17 mouse cellular contexts compared by ENCODE assay signal in the genomic region with DNA sequence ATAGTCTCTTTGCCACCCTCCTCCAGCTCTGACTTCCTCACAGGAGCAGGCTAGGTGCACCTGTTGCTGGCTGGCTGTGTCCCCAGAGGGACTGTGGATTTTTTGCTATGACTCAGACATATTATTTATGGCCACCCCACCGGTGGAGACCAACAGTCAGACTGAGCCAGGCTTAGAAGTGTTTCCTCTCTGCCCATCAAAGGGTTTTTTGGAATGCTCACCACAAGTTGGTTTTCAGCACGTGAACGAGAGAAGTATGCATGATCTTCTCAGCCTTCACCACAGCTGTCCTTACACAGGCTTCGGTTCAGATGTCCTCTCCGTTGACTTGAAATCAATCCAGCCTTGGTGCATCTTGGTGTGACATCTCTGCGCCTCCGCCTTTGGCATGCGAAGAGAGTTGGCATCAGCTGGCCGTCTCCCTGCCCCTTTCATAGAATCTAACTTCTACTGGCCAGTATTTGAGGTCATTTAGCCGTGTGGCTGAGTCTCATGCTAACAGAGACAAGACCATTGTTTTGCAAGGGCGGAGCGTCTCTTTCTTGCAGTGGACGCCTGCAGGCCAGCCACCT. TPM values are rescaled to one million over a fixed set of nuclear protein-coding genes. Genes with fewer than 3 reads are reported as not detected.
DNase-seq lines count a peak whose midpoint lies in the region; ATAC-seq lines count a peak whose summit lies in the region.
"Had no signal": no experiment of that assay in that cellular context is flagged by ENCODE, and none has a peak within 500 bp of the region (broad histone marks: within the 10 kb centered on the region; RNA-seq: fewer than 3 reads in every experiment).

No protein-coding gene starts in this region.

- peak; percentile 62; the same call in 1 of the 2 replicates for ATAC-seq in cerebellum, adult (ENCODE audit: insufficient number of reproducible peaks, low FRiP score, low TSS enrichment)
- ATAC-seq: forebrain, postnatal 0 days; intestine, postnatal 0 days; liver, embryonic 12.5 days had no signal

- DNase-seq in cerebellum, postnatal 4 days (ENCODE audit: low spot score in 2 of 2) = no peak
- peak; percentile 11 for DNase-seq in A20 (ENCODE audit: low read depth, low spot score)
- DNase-seq in cerebellum, adult 9-10 months = peak; percentile 70
- DNase-seq in gastrocnemius, postnatal 25 days = peak; percentile 42
- DNase-seq in thymus, postnatal 10 days (ENCODE audit: low spot score in 2 of 2) = no peak
- DNase-seq in frontal cortex, postnatal 25 days (ENCODE audit: low spot score in 2 of 2) = no peak
- DNase-seq in thymus, postnatal 36 days = no peak
- DNase-seq: adrenal gland, adult 8-10 months; forebrain, postnatal 0 days; heart, postnatal 14 days; lung, adult 2 months; lung, postnatal 36 days; right cerebral cortex, adult 18-20 months; thymus, adult 18-20 months had no signal

RNA-seq across cellular contexts. Expression of a gene that starts 42.2 kb away (rescaled TPM):
- 1 to 10 TPM; 6.9 to 7.4 TPM for total RNA-seq in gastrocnemius, postnatal 25 days (2021)

Comparison
In these comparisons a context has a peak if more than half of its experiments do, and no peak if none do; other contexts are left out.
1. DNase-seq: peak in A20 (single experiment), cerebellum, adult 9-10 months (single experiment) and gastrocnemius, postnatal 25 days (single experiment); none in cerebellum, postnatal 4 days (0 of 2), thymus, postnatal 10 days (0 of 2), frontal cortex, postnatal 25 days (0 of 2) and thymus, postnatal 36 days (0 of 2).